Mouse (Mus musculus) liver (tissue): ENCODE results near the gene S1pr4.

Experiments used
- DNase-seq: peaks from one replicate; pipeline ENCODE4 v3.0.0-alpha.2; 2020; ENCODE audit warnings: mixed read lengths

The S1pr4 gene

DNA sequence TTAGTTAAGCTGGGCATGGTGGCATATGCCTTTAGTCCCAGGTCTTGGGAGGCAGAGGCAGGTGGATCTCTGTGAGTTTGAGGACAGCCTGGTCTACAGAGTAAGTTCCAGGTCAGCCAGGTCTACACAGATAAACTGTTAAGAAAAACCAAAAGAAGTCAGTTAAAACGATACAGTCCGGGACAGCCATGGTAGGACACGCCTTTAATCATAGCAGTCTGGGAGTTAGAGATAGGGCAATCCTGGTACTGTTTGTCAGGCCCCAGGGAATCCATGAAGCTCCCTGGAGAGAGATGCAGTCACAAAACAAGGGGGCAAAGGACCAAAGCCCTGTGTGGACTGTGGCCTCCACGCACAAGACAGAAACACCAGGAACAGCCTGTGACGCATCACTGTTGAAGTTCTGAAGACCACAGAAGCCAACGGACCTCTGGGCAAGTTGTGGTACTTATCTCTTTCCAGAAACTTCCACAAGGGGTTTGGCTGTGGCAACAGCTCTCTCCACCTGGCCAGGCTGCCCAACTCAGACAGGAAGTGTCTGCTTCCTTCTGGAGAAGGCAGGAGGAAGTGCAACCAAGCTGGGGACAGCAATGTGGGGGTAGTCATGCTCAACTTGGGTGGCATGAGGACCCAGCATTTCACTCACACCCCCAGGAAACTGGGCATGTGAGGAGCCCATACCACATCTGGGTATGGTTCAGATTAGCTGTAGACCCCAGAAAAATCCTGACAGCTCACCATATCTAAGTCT, 19.5 kb upstream of the S1pr4 start:
- DNase-seq: peak; percentile 40

DNA sequence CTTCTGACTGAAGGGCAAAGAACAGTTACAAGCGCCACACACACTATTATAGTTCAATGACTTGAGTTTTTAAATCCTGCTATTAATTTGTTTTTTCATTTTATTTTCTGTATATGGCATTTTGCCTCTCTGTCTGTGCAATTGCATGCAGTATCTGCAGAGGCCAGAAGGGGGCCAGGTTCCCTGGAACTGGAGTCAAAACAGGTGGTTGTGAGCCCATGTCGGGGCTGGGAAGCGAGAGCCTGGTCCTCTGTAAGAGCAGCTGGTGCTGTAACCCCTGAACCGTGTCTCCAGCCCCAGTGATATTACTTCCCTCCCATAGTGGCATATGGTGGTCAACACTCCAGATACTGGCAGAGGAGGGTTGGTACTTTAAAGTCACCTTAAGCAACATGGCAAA, 18.6 kb upstream of the S1pr4 start:
- peak; percentile 76 for DNase-seq

DNA sequence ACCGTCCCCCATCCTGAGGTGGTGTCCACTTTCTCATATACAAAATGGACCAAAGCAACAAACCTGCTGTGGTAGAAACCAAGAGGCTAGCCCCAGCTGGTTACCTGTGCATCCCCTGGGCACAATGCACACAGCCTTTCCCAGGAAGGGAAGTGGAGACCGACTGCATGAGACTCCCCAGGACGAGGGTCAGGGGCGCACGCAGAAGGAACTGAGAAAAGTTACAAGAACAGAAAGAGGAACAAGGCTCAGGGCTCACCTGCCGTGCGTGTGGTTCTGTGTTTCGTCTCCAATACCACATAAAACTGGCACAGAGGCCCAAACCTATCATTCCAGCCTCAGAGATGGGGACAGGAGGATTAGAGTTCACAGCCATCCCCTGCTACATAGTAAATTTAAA, 17.3 kb upstream of the S1pr4 start:
- DNase-seq: no peak

DNA sequence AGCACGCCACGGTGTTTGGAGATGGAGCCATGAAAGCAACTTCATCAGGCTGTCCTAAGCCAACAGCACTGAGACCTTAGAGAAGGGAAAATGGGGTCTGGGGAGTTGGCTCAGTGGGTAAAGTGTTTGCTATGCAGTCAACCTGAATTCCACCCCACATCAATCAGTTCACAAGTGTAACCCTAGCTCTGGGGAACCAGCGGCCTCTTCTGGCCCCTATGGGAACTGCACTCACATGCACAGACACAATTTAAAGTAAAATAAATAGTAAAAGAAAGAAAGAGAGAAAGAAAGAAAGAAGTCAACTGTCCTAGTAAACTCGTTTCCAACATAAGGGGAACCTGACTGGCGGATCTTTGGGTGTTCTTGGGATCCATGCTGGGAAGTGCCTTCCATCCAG, 13.9 kb upstream of the S1pr4 start:
- no peak for DNase-seq

DNA sequence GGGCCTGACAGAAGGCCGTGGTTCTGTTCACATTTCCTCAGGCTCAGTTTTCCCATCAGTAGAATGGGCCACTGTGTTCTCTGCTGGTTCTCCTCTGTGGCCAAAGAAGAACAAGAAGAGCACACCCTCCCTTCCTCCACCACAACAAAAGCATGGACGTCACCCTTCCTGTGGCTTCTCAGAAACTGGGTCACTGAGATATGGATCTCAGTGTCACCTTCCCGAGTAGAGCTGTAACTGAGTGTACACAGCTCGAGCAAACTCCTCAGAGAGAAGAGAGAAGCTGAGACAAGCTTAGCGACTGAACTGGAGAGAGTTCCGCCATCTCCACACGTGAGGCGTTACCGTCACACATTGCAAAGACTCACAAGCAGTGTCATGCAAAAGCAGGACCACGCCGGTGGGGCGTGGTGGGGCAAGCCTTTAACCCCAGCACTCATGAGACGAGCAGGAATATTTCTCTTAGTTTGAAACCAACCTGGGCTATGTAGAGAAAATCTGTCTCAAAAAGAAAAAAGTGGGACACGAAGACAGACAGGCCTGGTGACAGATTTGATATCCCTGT, 10.4 kb upstream of the S1pr4 start:
- DNase-seq: no peak

DNA sequence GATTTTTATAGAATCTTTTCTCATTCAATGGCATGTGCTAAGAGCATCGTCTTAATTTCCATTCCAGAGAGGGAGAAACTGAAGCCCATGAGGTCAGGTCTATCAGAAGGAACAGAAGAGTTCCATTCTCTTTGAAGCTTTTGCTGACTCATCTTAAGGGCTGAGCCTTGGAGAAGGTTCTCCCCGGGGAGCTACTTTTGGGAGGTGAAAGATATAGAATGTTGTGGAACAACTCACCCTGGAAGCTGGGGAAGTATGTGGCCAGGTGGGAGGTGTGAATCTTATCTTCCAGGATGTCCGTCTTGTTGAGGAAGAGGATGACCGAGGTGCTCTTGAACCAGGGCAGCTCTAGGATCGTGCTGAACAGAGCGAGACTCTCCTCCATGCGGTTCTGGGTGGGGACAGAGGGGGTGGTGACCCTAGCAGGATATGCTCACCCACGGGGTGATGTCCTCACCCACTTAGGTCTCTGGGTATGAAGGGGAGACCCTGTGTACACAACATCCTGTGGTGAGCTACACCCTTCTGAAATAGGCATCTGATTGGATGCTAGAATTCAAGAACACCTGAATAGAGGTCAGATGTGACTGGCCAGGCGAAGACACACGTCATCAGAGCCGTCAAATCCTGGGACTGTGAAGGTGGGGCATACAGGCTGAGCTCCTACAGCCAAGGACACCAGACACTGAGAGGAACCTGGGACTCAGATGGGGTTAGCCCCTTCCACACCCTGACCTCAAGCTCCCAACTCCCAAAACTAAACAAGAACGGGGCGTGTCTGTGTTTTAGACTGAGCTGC, 8.0 kb upstream of the S1pr4 start:
- DNase-seq: no peak

DNA sequence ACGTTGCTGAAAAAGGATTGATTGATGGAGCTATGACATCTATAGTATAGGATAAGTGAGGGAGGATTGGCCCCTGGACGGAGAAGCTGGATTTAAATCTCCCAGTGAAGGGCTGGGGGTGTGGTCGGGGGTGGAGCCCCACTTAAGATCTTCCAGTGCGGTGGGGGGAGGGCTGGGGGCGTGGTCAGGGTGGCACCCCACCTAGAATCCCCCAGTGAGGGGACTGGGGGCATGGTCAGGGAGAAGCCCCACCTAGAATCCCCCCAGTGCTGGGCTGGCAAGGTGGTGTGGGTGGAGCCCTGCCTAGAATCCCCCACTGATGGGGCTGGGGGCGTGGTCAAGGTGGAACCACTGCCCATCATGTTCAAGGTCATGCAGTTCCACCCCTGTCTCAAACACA, 7.2 kb upstream of the S1pr4 start:
- no peak for DNase-seq

DNA sequence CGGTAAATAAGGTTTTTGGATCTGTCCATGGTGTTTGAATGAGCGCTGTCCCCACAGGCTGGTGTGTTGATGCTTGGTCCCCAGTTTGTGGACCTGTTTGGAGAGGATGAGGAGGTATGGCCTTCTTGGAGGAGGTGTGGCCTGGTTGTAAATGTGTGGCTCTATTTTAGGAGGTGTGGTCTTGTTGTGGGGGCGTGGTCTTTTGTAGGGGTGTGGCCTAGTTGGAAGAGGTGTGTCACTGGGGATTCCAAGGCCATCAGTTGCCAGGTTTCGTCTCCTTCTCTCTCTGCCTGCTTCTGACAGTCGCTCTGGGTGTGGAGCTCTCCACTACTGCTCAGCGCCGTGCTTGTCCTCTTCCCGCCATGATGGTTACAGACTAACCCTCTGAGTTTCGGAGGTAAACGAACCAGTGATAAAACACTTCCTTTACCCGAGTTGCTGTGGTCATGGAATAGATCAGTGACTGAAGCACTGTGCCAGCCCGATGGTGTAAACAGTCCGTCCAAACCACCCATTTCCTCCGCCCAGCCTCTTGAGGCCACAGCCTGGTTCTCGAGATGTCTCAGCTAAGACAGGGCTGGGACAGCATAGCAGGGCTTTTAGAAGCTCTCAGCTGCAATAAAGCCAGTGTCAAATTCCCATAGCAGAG, 5.2 kb upstream of the S1pr4 start:
- peak; percentile 16 for DNase-seq

DNA sequence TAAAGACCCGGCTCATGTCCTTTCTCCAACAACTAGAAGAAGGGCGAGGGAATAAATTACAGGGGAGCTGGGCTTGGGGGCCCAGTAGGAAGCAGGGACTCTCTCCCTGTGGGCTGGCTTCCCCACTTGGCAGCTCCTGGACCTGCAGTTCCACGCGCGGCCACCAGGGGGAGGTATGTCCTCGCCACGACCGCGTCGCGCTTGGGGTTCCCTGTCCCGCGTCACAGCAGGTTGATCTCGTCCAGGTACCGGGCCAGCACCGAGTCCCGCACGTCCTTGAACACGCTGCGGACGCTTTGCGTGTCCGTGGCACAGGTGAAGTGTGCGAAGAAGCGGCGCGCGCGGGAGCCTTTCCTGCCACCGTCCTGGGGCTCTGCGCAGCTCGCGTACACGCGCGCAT, 2.7 kb upstream of the S1pr4 start:
- peak; percentile 88 for DNase-seq

DNA sequence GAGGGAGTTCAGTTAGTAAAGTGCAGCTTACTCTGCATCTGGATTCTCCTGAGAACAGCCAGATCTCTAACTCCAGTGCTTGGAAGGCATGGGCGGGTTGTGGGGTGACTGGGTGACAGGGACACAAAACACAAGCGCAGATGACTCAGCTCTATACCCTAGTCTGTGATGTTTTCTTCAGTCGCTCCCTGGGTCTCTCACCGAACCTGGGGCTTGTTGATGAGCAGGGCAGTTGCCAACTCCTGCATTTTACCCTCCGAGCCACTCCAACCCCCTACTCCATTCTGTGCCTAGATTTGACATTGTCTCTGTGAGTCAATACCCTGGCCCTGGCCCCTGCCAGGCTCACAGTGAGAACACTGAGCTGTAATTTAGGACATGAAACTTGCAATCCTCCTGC, 1.9 kb upstream of the S1pr4 start:
- no peak for DNase-seq

- DNase-seq: peak; percentile 58
Measured at GRCm38 (mm10) chr10:81499250-81499901, 556 bp downstream of the S1pr4 start.

GRCm38 (mm10) chr10:81498316-81499249, 1.3 kb downstream of the S1pr4 start:
- no peak for DNase-seq

DNA sequence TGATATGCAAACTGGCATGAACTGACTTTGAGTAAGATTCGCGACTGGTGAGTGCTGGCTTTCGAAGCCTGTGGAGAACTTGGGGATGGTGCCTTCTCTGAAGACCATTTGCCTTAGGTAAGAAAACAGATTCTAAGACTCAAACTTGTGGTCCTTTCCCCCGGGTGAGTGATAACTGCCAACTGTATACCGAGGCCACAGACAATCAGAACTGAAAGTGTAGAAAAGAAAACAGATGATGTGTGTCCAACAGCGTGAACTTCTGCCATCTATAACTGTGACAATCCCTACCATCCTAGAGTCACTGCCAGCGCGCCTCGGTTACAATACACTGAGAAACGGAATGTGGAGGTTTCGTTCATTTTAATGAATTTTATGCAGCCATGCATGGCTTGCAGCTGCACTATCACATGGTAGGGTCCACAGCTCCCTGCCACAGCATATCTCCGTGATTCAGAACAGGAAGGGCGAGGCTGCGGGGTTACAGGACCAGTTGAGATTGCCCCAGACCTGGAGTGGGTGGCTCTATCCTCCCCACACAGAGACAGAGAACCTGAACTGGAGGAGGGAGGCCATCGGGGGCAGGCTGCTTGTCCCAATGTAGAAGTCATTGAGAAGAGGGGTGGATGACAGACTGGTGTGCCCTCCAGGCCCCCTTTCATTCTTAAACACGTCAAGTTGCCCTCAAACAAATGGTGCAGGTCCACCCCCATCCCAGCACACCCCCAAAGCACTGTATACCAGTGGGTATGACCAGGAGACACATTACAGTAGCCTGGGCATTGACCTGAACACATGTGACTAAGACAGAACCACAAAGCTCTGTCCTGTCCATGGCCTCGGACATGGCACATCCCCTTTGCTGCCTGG, 2.3 kb downstream of the S1pr4 start:
- peak; percentile 72 for DNase-seq

DNA sequence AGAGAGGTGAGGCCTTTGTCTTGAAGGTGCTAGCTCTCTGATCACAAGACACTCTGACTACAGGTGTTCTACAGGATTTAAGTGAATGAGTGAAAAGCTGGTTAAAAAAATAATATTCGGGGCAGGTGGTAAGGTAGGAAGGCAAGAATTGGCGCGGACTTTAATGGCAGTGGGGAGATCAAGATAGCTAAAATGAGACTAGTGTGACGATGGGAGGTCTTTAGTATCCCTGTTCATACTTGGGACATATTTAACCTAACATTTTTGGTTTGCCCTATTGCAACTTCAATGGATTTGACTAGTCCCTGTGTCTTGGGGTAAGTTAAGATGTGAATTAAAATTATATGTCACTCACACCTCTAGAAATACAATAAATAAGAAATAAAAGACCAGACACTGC, 3.0 kb downstream of the S1pr4 start:
- no peak for DNase-seq

DNA sequence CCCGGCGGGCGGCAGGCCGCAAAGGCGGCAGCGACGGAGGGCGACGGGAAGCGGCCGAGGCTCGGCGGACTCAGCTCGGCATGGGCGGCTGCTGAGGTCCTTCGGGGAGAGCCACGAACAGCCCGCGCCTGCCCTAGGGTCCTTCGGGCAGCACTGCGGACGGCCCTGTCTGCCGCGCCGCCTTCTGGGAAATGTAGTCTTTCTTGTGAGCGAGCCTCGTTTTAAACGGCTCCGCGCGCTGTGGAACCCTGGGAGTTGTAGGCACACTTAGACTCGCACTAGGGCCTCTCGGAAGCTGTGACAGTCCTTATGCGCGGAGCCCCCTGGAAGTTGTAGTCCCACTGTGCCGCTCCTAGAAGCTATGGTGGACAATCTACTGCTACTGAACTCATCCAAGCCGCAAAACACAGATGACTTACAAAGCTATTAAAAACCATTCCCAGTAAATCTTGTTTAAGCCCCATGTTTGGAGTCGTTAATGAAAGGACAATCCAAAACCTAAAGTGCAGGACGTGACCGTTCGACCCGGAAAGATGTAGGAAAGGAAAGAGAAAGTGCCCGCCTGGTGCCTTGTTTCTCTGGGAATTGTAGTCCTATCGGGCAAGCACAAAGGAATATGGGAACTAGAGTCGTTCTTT, 3.5 kb downstream of the S1pr4 start, which contains the start of gene Ncln:
Gene Ncln, minus strand, starts transcription at position 129 of the 638 bp plus-strand sequence.
- DNase-seq: peak; percentile 98

GRCm38 (mm10) chr10:81495616-81496263, 4.2 kb downstream of the S1pr4 start:
- no peak for DNase-seq

DNA sequence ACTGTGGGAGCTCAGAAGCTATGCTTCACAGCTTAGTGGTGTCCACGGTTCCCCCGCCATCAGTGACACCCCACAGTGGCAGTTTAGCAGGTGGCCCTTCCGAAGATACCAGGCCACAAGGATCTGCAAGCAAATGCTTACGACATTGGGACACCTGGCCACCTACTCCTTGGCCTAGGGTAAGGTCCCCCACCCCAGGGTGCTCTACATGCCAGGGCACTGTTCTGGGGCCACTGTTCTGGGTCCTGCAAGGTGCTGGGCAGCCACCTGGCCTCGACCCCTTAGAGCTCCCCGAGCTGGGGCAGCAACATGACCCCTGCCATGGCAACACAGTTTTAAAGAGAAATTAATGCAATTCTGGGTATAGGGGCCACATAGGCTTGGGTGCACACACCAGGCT, 4.8 kb downstream of the S1pr4 start:
- DNase-seq: no peak

- DNase-seq: no peak
Measured at GRCm38 (mm10) chr10:81494260-81495041, 5.5 kb downstream of the S1pr4 start.
